Mouse (Mus musculus): Measurements from ENCODE around the gene Id2.

DNA sequence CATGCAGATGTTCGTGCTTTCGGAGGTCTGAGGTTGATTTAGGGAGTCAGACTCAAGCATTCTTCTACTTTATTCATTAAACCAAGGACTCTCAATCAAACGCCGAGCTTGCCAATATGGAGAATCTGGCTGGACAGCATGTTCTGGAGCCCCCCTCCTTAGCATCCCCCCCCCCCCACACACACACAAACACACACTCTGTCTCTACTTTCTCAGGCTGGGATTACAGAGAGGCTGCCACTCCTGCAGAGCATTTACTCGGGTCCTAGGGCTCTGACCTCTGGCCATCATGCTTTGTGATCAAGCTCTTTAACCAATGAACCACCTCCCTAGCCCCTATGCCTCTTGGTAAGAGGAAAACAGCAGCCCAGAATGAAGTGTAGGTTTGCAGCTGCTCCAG is 29.3 kb upstream of the Id2 start:
- TF ChIP-seq MAFK (IDR thresholded peaks at IDR 0.05; ENCODE audit: insufficient read depth, low read depth, low read length): no peak
- TF ChIP-seq HCFC1 (IDR thresholded peaks at IDR 0.05; ENCODE audit: borderline replicate concordance, insufficient read depth, low read length): no peak
- no peak for TF ChIP-seq ZC3H11A (IDR thresholded peaks at IDR 0.05; ENCODE audit: borderline replicate concordance, low read depth, low read length)
- TF ChIP-seq ZNF384 (IDR thresholded peaks at IDR 0.05; ENCODE audit: low read depth, low read length): no peak
- TF ChIP-seq CHD2 (IDR thresholded peaks at IDR 0.05; ENCODE audit: low read depth, low read length): no peak
